Comparison of ENCODE assay signal across 23 mouse cellular contexts in genomic region chr3:130328909-130329308, GRCm38 (mm10).
"Had no signal": no experiment of that assay in that cellular context is flagged by ENCODE, and none has a peak within 500 bp of the region (broad histone marks: within the 10 kb centered on the region; RNA-seq: fewer than 3 reads in every experiment).

No protein-coding gene starts in this region.

- ATAC-seq: liver, postnatal 0 days; lung, postnatal 0 days; midbrain, embryonic 15.5 days had no signal

- H3K27ac ChIP-seq: kidney, embryonic 15.5 days; left cerebral cortex, adult 2 months; limb, embryonic 12.5 days; limb, embryonic 15.5 days; liver, embryonic 14.5 days; macrophage; midbrain, embryonic 12.5 days; midbrain, embryonic 15.5 days; neural tube, embryonic 12.5 days; neural tube, embryonic 15.5 days had no signal

- H3K9ac ChIP-seq: kidney, embryonic 15.5 days; limb, embryonic 12.5 days; limb, embryonic 15.5 days; liver, embryonic 14.5 days; liver, postnatal 0 days; lung, embryonic 14.5 days; midbrain, embryonic 12.5 days; midbrain, embryonic 15.5 days; neural tube, embryonic 12.5 days; neural tube, embryonic 15.5 days had no signal

- H3K36me3 ChIP-seq: kidney, embryonic 15.5 days; limb, embryonic 12.5 days; limb, embryonic 15.5 days; midbrain, embryonic 12.5 days; midbrain, embryonic 15.5 days; neural tube, embryonic 12.5 days; neural tube, embryonic 15.5 days had no signal

- H3K27me3 ChIP-seq: kidney, embryonic 15.5 days; limb, embryonic 12.5 days; limb, embryonic 15.5 days; midbrain, embryonic 12.5 days; midbrain, embryonic 15.5 days; neural tube, embryonic 12.5 days; neural tube, embryonic 15.5 days had no signal

- H3K4me1 ChIP-seq: kidney, embryonic 15.5 days; limb, embryonic 15.5 days; midbrain, embryonic 12.5 days; neural tube, embryonic 12.5 days; neural tube, embryonic 15.5 days had no signal

- H3K4me3 ChIP-seq: kidney, embryonic 15.5 days; left cerebral cortex, adult 2 months; limb, embryonic 12.5 days; limb, embryonic 15.5 days; midbrain, embryonic 12.5 days; midbrain, embryonic 15.5 days; neural tube, embryonic 12.5 days; neural tube, embryonic 15.5 days had no signal

- DNase-seq: kidney, adult 11 months; kidney, postnatal 14 days; kidney, postnatal 4 days; layer of hippocampus, adult 9-11 months; left cerebral cortex, postnatal 4 days; liver, postnatal 0 days; lung, embryonic 14.5 days; right cerebral cortex, adult 18-20 months; right cerebral cortex, postnatal 14 days; right cerebral cortex, postnatal 4 days; thymus, postnatal 25 days had no signal

- H3K9me3 ChIP-seq: kidney, embryonic 15.5 days; limb, embryonic 12.5 days; limb, embryonic 15.5 days; midbrain, embryonic 12.5 days; midbrain, embryonic 15.5 days; neural tube, embryonic 12.5 days; neural tube, embryonic 15.5 days had no signal

- H3K4me2 ChIP-seq: kidney, embryonic 15.5 days; limb, embryonic 12.5 days; limb, embryonic 15.5 days; liver, embryonic 11.5 days; lung, embryonic 14.5 days; midbrain, embryonic 12.5 days; midbrain, embryonic 15.5 days; neural tube, embryonic 12.5 days; neural tube, embryonic 15.5 days had no signal
